Mouse (Mus musculus): ENCODE measurements around the gene Tmem204.
"Not testable (repeated sequence)": the region's sequence is repeated elsewhere in the genome, so short reads cannot be mapped to it uniquely, and the experiment has no call there.

Gene Tmem204

DNA sequence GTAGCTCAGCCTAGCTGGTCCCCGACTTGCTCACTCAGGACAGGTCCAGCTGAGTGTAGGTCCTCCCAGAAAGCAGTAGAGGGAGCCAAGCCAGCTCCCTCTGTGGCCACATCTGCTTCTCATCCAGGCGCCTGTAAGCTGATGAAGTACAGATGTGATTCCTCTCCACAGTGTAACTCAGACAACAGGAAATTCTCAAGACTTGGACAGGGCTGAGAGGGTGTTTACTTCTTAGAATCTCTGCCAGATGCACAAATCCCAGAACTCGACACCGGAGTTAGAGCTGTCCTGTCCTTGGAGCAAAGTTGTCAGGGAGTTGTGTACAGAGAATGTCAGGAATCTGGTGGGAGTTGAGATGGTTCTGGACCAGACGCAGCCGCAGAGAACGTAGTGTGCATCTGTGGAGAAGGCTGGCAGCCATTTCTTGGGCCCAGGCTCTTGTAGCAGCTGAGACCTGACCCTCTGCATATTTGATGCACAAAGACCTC is at the start of gene Tmem204:
Gene Tmem204, minus strand, starts transcription at position 148 of the 488 bp plus-strand sequence.
- DNase-seq (ENCODE audit: low spot score), result peak; percentile 60

DNA sequence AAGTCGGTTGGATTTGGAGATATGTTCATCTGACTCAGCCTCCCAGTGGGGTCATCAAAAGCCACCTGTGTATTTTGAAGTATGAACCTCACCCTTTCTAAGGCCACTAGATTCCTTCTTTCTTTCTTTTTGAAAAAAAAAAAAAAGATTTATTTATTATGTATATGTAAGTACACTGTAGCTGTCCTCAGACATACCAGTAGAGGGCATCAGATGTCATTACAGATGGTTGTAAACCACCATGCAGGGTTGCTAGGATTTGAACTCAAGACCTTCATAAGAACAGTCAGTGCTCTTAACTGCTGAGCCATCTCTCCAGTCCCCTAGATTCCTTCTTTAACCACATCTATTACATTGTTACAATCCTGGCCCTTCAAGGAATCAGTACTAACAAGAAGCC is 46.7 kb upstream of the Tmem204 start:
- no peak for DNase-seq (ENCODE audit: low spot score)

DNA sequence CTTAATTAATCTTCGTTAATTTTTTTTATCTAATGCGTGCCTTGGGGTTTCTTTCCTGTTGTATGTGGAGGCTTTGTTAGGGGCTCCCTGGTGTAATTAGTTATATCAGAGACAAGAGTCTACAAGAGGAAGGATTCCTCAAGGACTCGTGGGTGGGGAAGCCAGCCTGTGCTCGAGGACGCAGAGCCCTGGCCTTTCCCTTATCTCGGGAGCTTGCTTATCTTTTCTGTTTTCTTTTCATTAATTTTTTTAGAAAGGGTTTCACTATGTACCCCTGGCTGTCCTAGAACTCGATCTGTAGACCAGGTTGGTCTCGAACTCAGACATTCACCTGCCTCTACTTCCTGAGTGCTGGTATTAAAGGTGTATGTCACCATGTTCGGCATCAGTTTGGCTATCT is 44.3 kb upstream of the Tmem204 start:
- no peak for DNase-seq (ENCODE audit: low spot score)

DNA sequence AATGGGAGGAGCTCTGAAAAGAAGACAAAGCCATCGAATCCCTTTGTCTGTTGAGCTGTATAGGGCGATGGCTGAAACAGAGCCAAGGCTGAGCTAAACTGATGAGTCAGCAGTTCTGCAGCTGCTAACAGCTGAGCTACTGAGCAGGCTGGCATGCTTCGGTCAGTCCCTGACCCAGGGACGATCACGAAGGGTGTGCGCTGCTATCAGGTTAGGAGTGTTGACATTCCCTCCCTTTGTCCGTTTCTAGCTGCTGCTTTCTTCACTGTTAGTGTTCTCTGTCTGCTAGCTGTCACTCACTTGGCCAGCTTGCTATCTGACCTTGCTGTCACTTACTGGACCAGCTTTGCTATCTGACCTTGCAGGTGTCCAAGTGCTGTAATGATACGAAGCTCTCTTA is 43.7 kb upstream of the Tmem204 start:
- DNase-seq (ENCODE audit: low spot score), result no peak

DNA sequence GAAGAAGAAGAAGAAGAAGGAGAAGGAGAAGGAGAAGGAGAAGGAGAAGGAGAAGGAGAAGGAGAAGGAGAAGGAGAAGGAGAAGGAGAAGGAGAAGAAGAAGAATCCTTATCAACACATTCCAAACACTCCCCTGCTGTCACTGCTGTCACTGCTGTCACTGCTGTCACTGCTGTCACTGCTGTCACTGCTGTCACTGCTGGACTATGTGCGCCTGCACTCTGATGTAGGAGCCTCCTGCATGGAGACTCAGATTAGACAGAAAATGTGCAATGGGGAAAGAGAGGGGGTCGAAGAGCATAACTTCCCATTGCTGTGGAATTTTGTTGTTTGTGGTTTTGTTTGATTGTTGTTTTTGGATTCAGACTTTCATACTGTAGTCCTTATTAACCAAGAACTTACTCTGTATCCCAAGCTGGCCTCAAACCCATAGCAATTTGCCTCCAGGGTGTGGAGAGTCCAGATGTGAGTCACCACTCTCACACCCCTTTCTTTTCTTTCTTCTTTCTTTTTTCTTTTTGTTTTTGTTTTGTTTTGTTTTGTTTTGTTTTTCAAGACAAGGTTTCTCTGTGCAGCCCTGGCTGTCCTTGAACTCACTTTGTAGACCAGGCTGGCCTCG is 42.2 kb upstream of the Tmem204 start:
- DNase-seq (ENCODE audit: low spot score), result not testable (repeated sequence)

DNA sequence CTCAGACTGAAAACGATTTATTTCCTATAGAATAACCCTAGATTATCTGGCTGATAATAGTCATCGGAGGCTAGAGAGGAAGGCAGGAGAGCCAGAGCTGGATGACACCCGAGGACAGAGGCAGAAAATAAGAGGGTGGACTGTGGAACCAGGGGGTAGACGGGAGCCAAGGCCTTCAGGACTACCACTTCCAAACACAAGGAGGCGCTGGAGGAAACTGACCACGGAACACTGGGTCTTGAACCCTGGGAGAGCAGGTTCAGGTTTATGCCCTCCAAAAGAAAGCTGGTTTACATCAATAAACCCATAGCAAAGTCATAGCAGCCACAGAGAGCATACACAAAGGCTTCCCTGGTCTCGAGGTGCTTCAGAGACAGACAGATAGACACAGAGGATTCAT is 40.6 kb upstream of the Tmem204 start:
- DNase-seq (ENCODE audit: low spot score), result no peak

DNA sequence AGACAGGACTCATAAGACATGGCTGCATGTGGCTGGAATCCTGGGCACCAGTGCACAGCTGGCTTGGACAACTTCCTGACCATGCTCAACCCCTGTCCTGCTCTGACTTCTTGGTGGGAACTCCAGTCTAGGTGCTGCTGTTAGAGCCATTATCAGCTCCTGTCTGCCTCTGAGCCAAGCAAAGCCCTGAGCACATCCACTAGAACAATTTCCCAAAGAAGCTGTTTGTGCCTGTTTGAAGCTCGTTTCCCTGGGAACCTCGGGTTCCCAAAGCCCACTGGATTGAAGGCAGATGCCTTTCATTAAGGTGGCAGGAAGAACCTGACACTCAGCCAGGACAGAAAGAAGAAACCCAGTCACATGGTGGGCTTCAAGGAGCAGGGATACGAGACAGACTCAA is 37.0 kb upstream of the Tmem204 start, which contains the start of gene Ptx4:
Gene Ptx4, plus strand, starts transcription at position 355 of the 400 bp plus-strand sequence.
- DNase-seq (ENCODE audit: low spot score), result no peak

DNA sequence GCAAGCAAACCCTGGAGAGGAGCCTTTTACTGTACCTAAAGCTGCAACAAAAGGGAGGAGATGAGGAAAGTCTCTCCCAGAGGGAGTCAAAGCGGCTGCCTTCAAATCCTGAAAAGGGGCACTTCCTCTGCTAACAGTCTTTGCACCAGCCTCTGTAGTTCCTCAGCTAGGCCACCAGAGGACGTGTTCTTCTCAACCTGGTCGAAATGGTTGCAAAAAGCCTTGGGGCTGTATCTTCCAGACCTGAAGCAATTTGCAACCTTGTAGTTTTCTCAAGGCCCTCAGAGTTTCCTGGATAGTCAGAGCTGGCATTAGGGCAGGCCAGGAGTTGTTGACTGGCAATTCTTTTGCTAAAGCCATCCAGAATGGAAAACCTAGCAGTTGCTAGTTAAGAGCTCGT is 33.9 kb upstream of the Tmem204 start:
- DNase-seq (ENCODE audit: low spot score), result no peak

GRCm38 (mm10) chr17:25115664-25116432 is 32.5 kb upstream of the Tmem204 start, which contains the start of gene Telo2:
Gene Telo2 (minus strand): TSS chr17:25115967.
- peak; percentile 90 for DNase-seq (ENCODE audit: low spot score)

GRCm38 (mm10) chr17:25114908-25115645 is 31.7 kb upstream of the Tmem204 start:
- DNase-seq (ENCODE audit: low spot score), result no peak

DNA sequence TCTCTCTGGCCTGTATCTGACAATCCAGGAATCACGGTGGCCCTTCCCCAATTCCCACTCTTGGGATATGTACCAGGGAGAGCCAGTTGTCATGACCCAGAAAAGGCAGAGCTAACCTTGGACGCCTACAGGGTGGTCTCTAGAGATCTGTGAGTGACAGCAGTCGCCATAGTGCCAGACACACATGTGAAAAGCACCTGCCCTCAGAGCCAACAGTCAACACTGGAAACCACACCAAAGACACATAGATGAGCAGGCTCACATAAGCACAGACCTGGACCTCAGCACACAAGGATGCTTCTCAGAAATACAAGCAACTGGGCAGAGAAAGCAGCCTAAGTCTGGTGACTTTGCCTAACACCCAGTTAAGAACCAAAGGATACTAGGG is 29.0 kb upstream of the Tmem204 start:
- DNase-seq (ENCODE audit: low spot score), result no peak

GRCm38 (mm10) chr17:25111739-25112422 is 28.5 kb upstream of the Tmem204 start:
- no peak for DNase-seq (ENCODE audit: low spot score)

GRCm38 (mm10) chr17:25111220-25111619 is 27.8 kb upstream of the Tmem204 start:
- no peak for DNase-seq (ENCODE audit: low spot score)

DNA sequence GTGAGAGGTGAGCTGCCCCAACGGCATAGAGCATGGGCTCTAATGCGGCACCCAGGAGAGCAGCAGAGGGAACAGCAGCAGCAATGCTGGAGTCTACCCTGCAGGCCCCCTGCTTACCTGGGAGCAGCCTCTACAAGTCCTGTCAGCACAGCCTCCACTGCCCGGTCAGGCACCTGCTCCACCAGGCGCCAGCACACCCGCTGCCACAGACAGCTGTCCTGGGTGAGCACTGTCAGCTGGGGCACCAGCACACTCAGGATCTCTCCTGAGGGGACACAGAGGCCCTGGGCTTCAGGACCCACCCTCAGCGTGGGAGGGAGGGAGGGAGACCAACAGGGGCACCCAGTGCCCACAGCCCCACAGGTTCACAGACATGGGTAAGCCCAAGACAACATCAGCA is 27.2 kb upstream of the Tmem204 start:
- DNase-seq (ENCODE audit: low spot score), result no peak

GRCm38 (mm10) chr17:25109578-25109977 is 26.2 kb upstream of the Tmem204 start:
- peak; percentile 25 for DNase-seq (ENCODE audit: low spot score)

DNA sequence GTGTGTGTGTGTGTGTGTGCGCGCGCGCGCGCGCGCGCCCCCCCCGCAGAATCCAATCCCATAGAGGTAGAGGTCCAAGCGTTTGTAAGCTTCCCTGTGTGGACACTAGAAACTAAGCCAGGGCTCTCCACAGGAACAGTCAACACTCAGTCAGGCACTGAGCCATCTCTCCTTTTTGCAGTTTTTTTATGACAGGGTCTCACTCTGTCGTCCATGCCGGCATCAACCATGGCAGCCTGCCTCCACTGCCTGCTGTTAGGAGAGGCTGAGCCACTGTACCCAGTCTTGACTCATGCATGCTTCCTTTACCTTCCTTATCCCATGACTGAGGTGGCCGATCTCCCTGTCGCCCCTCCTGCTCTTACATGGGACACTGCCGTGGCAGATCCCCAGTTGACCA is 24.4 kb upstream of the Tmem204 start:
- DNase-seq (ENCODE audit: low spot score), result no peak

DNA sequence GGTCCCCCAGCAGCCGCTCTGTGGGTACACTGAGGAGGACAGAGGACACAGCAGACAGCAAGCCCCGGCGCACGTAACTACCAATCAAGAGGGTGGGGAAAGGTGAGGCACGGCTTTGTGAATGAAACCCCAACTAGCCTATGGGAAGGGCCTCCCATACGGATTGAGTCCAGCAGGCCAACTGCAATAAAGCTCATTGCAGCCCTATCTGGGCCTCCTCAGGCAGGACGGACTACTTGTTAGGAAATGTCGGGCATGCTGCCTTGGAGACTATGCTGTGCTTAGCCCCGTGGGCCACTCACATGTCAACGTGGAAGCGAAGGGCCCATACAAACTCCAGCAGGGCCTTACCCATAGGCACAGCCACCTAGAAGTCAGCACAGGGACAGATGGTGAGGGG is 17.9 kb upstream of the Tmem204 start:
- DNase-seq (ENCODE audit: low spot score), result no peak

DNA sequence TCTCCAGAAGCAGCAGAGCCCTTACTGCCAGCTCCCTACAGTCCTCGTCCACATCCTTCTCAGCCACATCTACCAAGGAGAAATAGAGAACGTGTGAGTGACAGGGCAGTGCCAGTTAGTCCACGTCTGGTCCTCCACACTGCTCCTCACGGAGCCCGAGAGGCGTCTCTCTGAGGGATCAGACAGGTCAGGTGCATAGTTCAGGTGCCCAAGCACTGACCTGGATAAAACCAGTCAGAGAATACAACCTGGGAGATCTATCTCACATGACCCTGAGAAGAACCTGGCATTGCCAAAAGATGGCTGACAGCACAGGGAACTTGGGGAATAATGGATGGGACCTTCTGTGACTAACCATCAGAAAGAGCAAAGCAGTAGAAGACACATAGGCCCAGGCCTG is 16.7 kb upstream of the Tmem204 start:
- DNase-seq (ENCODE audit: low spot score), result no peak

DNA sequence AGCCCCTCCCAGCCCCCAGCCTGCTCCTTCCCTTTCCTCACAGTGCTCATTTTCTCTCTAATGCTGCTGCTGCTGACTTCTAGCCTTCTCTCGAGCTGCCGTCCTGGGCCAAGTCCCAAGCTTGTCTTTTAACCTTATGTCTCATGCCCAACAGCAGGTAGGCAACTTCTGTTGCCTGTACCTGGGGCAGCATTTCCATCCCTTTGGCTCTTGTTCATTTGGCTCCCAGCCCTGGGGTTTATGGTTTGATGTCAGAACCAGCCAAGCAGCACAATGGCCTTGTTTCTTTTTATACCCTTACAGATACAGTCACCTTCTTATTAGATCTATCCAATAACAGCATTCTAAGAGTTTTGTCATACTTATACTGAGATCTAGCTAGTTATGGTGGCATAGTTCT is 12.8 kb upstream of the Tmem204 start:
- DNase-seq (ENCODE audit: low spot score), result no peak

- no peak for DNase-seq (ENCODE audit: low spot score)
Measured at GRCm38 (mm10) chr17:25090450-25090849, 7.1 kb upstream of the Tmem204 start.

GRCm38 (mm10) chr17:25089158-25089557 is 5.8 kb upstream of the Tmem204 start:
- DNase-seq (ENCODE audit: low spot score), result no peak

DNA sequence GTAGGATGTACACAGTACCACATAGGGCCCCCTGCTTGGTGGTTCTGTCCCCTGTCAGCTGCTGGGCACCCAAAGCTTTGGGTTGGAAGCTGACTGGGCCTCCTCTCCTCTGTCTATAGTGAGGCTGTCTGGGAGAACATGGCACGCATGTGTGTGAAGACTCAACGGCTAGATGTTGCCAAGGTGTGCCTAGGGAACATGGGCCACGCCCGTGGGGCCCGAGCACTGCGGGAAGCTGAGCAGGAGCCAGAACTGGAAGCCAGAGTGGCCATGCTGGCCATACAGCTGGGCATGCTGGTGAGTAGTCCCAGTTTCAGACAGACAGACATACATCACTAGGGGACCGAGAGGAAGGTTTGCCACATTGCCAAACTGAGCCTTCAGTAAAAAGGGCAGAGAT is 3.3 kb upstream of the Tmem204 start:
- no peak for DNase-seq (ENCODE audit: low spot score)
